Mouse (Mus musculus) thymus, adult 2 months (tissue): Measurements from ENCODE around the gene Slc28a1.

Experiments used
- CTCF ChIP-seq: fragments of 200-500 bp; IDR thresholded peaks from 2 replicates; pipeline ENCODE4 v1.5.1; 2012; ENCODE audit warnings: mild to moderate bottlenecking, control low read depth, low read length, moderate library complexity, borderline replicate concordance; ENCODE audit not compliant: control insufficient read depth, poor library complexity, insufficient read depth; ENCODE audit errors: extremely low read depth
- POLR2A ChIP-seq: fragments of 200-500 bp; IDR thresholded peaks from 2 replicates; pipeline ENCODE4 v1.6.1; 2012; ENCODE audit warnings: mild to moderate bottlenecking, low read length, control low read depth, moderate library complexity; ENCODE audit not compliant: control insufficient read depth, poor library complexity, insufficient read depth; ENCODE audit errors: extremely low read depth

DNA sequence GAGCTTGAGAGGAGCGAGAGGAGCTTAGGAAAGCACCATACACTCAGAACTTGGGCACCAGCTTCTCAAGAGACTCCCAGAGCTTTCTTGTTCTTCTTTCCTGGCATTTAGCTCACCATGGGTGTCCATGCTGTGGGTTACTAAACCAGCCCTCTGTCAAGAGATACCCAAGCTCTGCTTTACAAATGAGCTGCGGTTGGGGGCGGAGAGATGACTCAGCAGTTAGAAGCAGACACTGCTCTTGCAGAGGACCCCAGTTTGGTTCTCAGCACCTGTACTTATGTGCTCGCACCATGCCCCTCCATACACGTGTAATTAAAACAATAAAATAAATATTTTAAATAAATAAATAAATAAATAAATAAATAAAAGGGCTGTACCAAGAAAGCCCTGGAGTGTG, 22.7 kb downstream of the Slc28a1 start:
- TF ChIP-seq CTCF, result no peak
- no peak for TF ChIP-seq POLR2A
